Mouse (Mus musculus) embryonic stem cell, embryonic (primary cell): Measurements from ENCODE around the gene Ercc5.

Source experiments
- CTCF ChIA-PET, 4 experiments: fragments of 300-600 bp in 2 of 4; fragments of 350-600 bp in 2 of 4; sonication (Branson Sonifier 250); formaldehyde crosslinking; loops; one replicate each; lab custom pipeline; 2022; ENCODE audit warnings: inconsistent platforms in 2 of 4; lab: Charles Lee
- POLR2A ChIA-PET, 4 experiments: fragments of 300-600 bp in 2 of 4; fragments of 350-600 bp in 2 of 4; sonication (Branson Sonifier 250); formaldehyde crosslinking; loops; one replicate each; lab custom pipeline; 2022; ENCODE audit warnings: antibody characterized with exemption in 4 of 4, inconsistent platforms in 1 of 4; lab: Charles Lee

The Ercc5 gene

GRCm38 (mm10) chr1:44147563-44148381, at the start of gene Ercc5:
TSS of gene Ercc5 (plus strand) at chr1:44147744.
- ChIA-PET CTCF (interaction anchor here in 1 of 4 experiments (1.0 kb wide), 1 partner anchor 249 kb away, joined by 3 read pairs; no protein-coding TSS in a partner anchor), POLR2A (interaction anchor here in 2 of 4 experiments (0.6 to 3.1 kb wide), 5 partner anchors 13 to 1651 kb away, joined by 3 to 14 read pairs (median 3); partner anchors contain the start of genes Bivm (in 1 of the 2), Kdelc1 (in 1 of the 2), Tex30 (in 1 of the 2) and Tpp2 (in 1 of the 2))

- ChIA-PET POLR2A (interaction anchor here (0.5 to 3.1 kb wide), 68 partner anchors 9 to 1331 kb away, joined by 3 to 52 read pairs (median 5); partner anchors contain the start of genes Bivm (in 3 of the 4), Kdelc1 (in 3 of the 4), Tpp2 (in 2 of the 4) and AI597479 (in 1 of the 4)), CTCF (interaction anchor here (0.7 to 1.2 kb wide), 8 partner anchors 9 to 1431 kb away, joined by 3 to 13 read pairs (median 4); partner anchors contain the start of genes Bivm (in 3 of the 4) and Kdelc1 (in 2 of the 4))
These were observed 45.9 kb upstream of the Ercc5 start for GRCm38 (mm10) chr1:44101448-44102225.

GRCm38 (mm10) chr1:44102259-44102717, 45.3 kb upstream of the Ercc5 start, which contains the start of gene Tex30:
TSS of gene Tex30 (minus strand) at chr1:44102441.
- CTCF ChIA-PET, result interaction anchor here (0.5 to 1.2 kb wide), 8 partner anchors 10 to 345 kb away, joined by 3 to 11 read pairs (median 3); partner anchors contain the start of genes Bivm (in 3 of the 4) and Kdelc1 (in 2 of the 4)

GRCm38 (mm10) chr1:44102939-44103338, 44.6 kb upstream of the Ercc5 start:
- POLR2A ChIA-PET, result interaction anchor here (0.6 to 3.1 kb wide), 39 partner anchors 8 to 348 kb away, joined by 3 to 52 read pairs (median 5); partner anchors contain the start of genes Bivm (in 3 of the 4), Kdelc1 (in 3 of the 4), Tpp2 (in 2 of the 4) and Ercc5 (in 1 of the 4)

More at GRCm38 (mm10) chr1:44102259-44102717, 45.3 kb upstream of the Ercc5 start, which contains the start of gene Tex30:
- POLR2A ChIA-PET, result interaction anchor here (0.6 to 3.1 kb wide), 63 partner anchors 9 to 347 kb away, joined by 3 to 52 read pairs (median 5); partner anchors contain the start of genes Bivm (in 3 of the 4), Kdelc1 (in 3 of the 4), Tpp2 (in 2 of the 4) and Ercc5 (in 1 of the 4)

GRCm38 (mm10) chr1:44117571-44117970, 30.0 kb upstream of the Ercc5 start:
- ChIA-PET CTCF (interaction anchor here in 1 of 4 experiments (0.5 kb wide), 1 partner anchor 311 kb away, joined by 3 read pairs; no protein-coding TSS in a partner anchor), POLR2A (interaction anchor here in 3 of 4 experiments (1.0 to 4.6 kb wide), 6 partner anchors 9 to 17 kb away, joined by 3 to 52 read pairs (median 10); partner anchors contain the start of gene Tex30 (in 3 of the 3))

More at GRCm38 (mm10) chr1:44102939-44103338, 44.6 kb upstream of the Ercc5 start:
- CTCF ChIA-PET, result interaction anchor here (0.5 to 1.2 kb wide), 6 partner anchors 16 to 345 kb away, joined by 3 to 4 read pairs (median 3); partner anchors contain the start of genes Bivm (in 2 of the 4) and Kdelc1 (in 1 of the 4)

- ChIA-PET CTCF (interaction anchor here in 3 of 4 experiments (0.7 to 1.8 kb wide), 8 partner anchors 10 to 55 kb away, joined by 3 to 6 read pairs (median 4); partner anchors contain the start of gene Tex30 (in 3 of the 3)), POLR2A (interaction anchor here (0.6 to 4.6 kb wide), 18 partner anchors 8 to 185 kb away, joined by 3 to 52 read pairs (median 5); partner anchors contain the start of genes Tex30 (in 3 of the 4) and Tpp2 (in 2 of the 4))
These were observed 29.1 kb upstream of the Ercc5 start, which contains the start of the genes Kdelc1 and Bivm for GRCm38 (mm10) chr1:44118239-44119054. TSS of gene Kdelc1 (minus strand) at chr1:44118808. TSS of gene Bivm (plus strand) at chr1:44118957.

- CTCF ChIA-PET, result interaction anchor here in 3 of 4 experiments (0.6 to 1.8 kb wide), 12 partner anchors 9 to 1677 kb away, joined by 3 to 8 read pairs (median 4); partner anchors contain the start of gene Tex30 (in 3 of the 3)
- POLR2A ChIA-PET, result interaction anchor here in 3 of 4 experiments (0.6 to 4.6 kb wide), 19 partner anchors 11 to 425 kb away, joined by 3 to 52 read pairs (median 5); partner anchors contain the start of genes Tex30 (in 3 of the 3) and Tpp2 (in 2 of the 3)
These were observed 28.1 kb upstream of the Ercc5 start for GRCm38 (mm10) chr1:44119201-44120073.

- ChIA-PET CTCF (interaction anchor here in 1 of 4 experiments (0.6 to 1.8 kb wide), 3 partner anchors 13 to 47 kb away, joined by 3 to 6 read pairs (median 5); partner anchors contain the start of gene Tex30), POLR2A (interaction anchor here in 3 of 4 experiments (0.6 to 4.6 kb wide), 6 partner anchors 12 to 425 kb away, joined by 3 to 52 read pairs (median 12); partner anchors contain the start of gene Tex30 (in 2 of the 3))
These were observed 27.5 kb upstream of the Ercc5 start for GRCm38 (mm10) chr1:44120074-44120406.

- POLR2A ChIA-PET, result interaction anchor here in 2 of 4 experiments (0.9 to 1.0 kb wide), 2 partner anchors 16 to 20 kb away, joined by 3 read pairs; no protein-coding TSS in a partner anchor
These were observed 25.3 kb upstream of the Ercc5 start for GRCm38 (mm10) chr1:44122256-44122655.

GRCm38 (mm10) chr1:44125590-44125989, 22.0 kb upstream of the Ercc5 start:
- POLR2A ChIA-PET, result interaction anchor here in 1 of 4 experiments (0.6 to 1.3 kb wide), 2 partner anchors 23 to 25 kb away, joined by 3 to 7 read pairs; partner anchors contain the start of gene Tex30
- CTCF ChIA-PET, result interaction anchor here in 1 of 4 experiments (0.6 kb wide), 1 partner anchor 107 kb away, joined by 3 read pairs; no protein-coding TSS in a partner anchor

More at GRCm38 (mm10) chr1:44122256-44122655, 25.3 kb upstream of the Ercc5 start:
- CTCF ChIA-PET, result no interaction called here

GRCm38 (mm10) chr1:44129929-44130581, 17.5 kb upstream of the Ercc5 start:
- ChIA-PET POLR2A (no interaction called here), CTCF (no interaction called here)

GRCm38 (mm10) chr1:44140232-44140631, 7.3 kb upstream of the Ercc5 start:
- ChIA-PET CTCF (no interaction called here), POLR2A (interaction anchor here in 1 of 4 experiments (1.6 kb wide), 1 partner anchor 38 kb away, joined by 5 read pairs; the partner anchor contains the start of gene Tex30)

- POLR2A ChIA-PET, result no interaction called here
- CTCF ChIA-PET, result no interaction called here
These were observed 4.8 kb upstream of the Ercc5 start for GRCm38 (mm10) chr1:44142747-44143146.

GRCm38 (mm10) chr1:44148706-44149105, 1.2 kb downstream of the Ercc5 start:
- ChIA-PET CTCF (interaction anchor here in 2 of 4 experiments (0.6 to 1.0 kb wide), 4 partner anchors 9 to 837 kb away, joined by 3 read pairs; partner anchors contain the start of genes Bivm (in 1 of the 2) and Kdelc1 (in 1 of the 2)), POLR2A (interaction anchor here in 3 of 4 experiments (1.0 to 3.1 kb wide), 4 partner anchors 18 to 47 kb away, joined by 3 to 14 read pairs (median 4); partner anchors contain the start of genes Tex30 (in 2 of the 3), Bivm (in 1 of the 3) and Kdelc1 (in 1 of the 3))
